Mouse (Mus musculus) E14TG2a.4 (cell line): Measurements from ENCODE around the gene Gxylt2.

Experiments used
- CTCF ChIP-seq: conservative IDR thresholded peaks from 2 replicates; pipeline ENCODE4 v1.5.1; 2014; ENCODE audit warnings: low read length
- POU5F1 ChIP-seq: IDR thresholded peaks from 2 replicates; pipeline ENCODE4 v1.6.1; 2014; ENCODE audit warnings: low read length, borderline replicate concordance

- no peak for TF ChIP-seq CTCF
- TF ChIP-seq POU5F1, result no peak
Observed at GRCm38 (mm10) chr6:100667644-100668043, 36.9 kb upstream of the Gxylt2 start.
